Comparison of ENCODE assay signal across 8 mouse cellular contexts in genomic region chr3:138489327-138490033, GRCm38 (mm10). TPM values are rescaled to one million over a fixed set of nuclear protein-coding genes. Genes with fewer than 3 reads are reported as not detected.
DNase-seq lines count a peak whose midpoint lies in the region; ATAC-seq and TF ChIP-seq lines count a peak whose summit lies in the region.

TSS of gene Metap1 (minus strand) at chr3:138489515.

- TF ChIP-seq CTCF in cortical plate, adult 2 months (IDR thresholded peaks at IDR 0.05; ENCODE audit: extremely low read depth, insufficient read depth, low read length): no peak

- ATAC-seq in activated CD4-positive, CD25-positive, alpha-beta regulatory T cell, adult 4 months: peak; percentile 90
- peak; percentile 90 for ATAC-seq in megakaryocyte progenitor cell, adult 5-6 weeks (replicated peaks; ENCODE audit: poor library complexity)

- peak; percentile 99 for DNase-seq in gastrocnemius, postnatal 10 days
- peak; percentile 96 for DNase-seq in induced T-regulatory cell, adult 2 months (ENCODE audit: low read depth)
- DNase-seq in left cerebral cortex, adult 9 months (ENCODE audit: low spot score in 2 of 2): peak; percentile 80 to 92
- DNase-seq in right cerebral cortex, postnatal 14 days: peak; percentile 95
- DNase-seq in urinary bladder, postnatal 36 days (ENCODE audit: low spot score in 2 of 2): peak; percentile 88 to 94

- no peak within 1 kb of the TSS for H3K27ac ChIP-seq in cortical plate, adult 2 months (ENCODE audit: insufficient read depth, low read length)

- H3K4me3 ChIP-seq in cortical plate, adult 2 months (ENCODE audit: insufficient read depth, low read length): peak within 1 kb of the TSS; percentile 67

- no peaks in the 10 kb centered on the region for H3K4me1 ChIP-seq in cortical plate, adult 2 months (ENCODE audit: control insufficient read depth, insufficient read depth, low read length)

- peak; percentile 49; the same call in 1 of the 2 replicates for TF ChIP-seq POLR2A in cortical plate, adult 2 months (IDR thresholded peaks at IDR 0.05; ENCODE audit: extremely low read depth, insufficient read depth, low read length)

RNA-seq across cellular contexts. Expression of gene Metap1, which starts in this region (rescaled TPM):
- 10 to 100 TPM; 32.0 to 33.3 TPM for polyA plus RNA-seq in activated CD4-positive, CD25-positive, alpha-beta regulatory T cell, adult 4 months (2017; shearing (Covaris generic))
- 43.0 and 43.7 TPM in 2 replicates for polyA plus RNA-seq in cortical plate, adult 2 months (2012; rRNA removed)
- 10 to 100 TPM; 44.9 to 47.0 TPM for total RNA-seq in gastrocnemius, postnatal 10 days (2021)
- total RNA-seq in megakaryocyte progenitor cell, adult 5-6 weeks (2015): 42.0 and 45.9 TPM in 2 replicates
- 47.6 and 61.4 TPM in 2 replicates for total RNA-seq in megakaryocyte progenitor cell, adult 5-6 weeks (2017)
